Mouse (Mus musculus) heart, adult 10 weeks (tissue): ENCODE results near the gene Olfr704. TPM values are rescaled to one million over a fixed set of nuclear protein-coding genes. Genes with fewer than 3 reads are reported as not detected.

Experiments
- polyA plus RNA-seq: library from polyadenylated mRNA; stranded (reverse); fragments of 350-450 nt; fragmentation: Illumina TruSeq; extraction: RNeasy Lipid Tissue Mini Kit (QIAGEN cat#74804); gene quantifications from one replicate; pipeline ENCODE4 v1.2.3, GENCODE M21; 2014; ENCODE audit warnings: low read depth, low replicate concordance

Olfr704 gene
- polyA plus RNA-seq, result not detected

GRCm38 (mm10) chr7:106862885-106863284, at the start of gene Olfr704:
Gene Olfr704, plus strand, starts transcription at chr7:106863185.

DNA sequence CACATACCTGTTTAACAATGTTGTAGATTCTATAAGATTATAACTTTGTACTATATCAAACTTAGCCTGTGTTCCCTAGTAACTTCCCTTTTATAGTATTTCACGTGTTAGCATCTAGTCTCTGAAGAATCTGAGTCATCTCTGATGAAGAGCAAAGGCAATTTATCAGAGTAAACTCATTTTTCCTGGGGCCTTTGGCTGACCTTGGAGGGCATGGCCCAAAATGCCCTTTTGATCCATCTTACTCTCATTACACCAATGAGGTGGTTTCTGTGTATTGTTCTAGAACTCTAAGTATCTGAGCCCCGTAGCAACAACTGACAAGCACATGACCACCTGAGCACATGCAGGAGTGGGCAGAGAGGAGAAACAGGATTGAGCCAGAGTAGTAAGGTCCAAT, 49.2 kb upstream of the Olfr704 start, which contains the start of gene Olfr701:
TSS of gene Olfr701 (plus strand) at position 301 of the 400 bp plus-strand sequence.

DNA sequence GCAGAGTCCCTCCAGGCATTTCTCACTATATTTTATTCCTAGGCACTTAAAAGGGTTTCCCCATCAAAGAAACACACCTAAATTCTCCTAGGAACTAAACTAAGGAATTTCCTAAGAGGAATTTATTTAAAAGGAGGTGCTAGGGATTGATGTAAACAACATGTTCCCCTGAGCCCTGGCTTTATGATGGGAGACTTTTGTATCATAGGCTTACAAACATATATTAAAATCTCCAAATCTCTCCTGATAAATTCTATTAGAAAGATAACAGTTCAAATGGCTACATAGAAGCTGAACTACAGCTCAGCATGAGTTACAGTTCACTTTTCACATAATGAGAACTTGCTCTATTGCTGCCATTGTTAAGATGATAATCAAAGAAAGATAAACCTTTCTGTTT, 29.2 kb upstream of the Olfr704 start, which contains the start of gene Olfr702:
TSS of gene Olfr702 (minus strand) at position 101 of the 400 bp plus-strand sequence.

DNA sequence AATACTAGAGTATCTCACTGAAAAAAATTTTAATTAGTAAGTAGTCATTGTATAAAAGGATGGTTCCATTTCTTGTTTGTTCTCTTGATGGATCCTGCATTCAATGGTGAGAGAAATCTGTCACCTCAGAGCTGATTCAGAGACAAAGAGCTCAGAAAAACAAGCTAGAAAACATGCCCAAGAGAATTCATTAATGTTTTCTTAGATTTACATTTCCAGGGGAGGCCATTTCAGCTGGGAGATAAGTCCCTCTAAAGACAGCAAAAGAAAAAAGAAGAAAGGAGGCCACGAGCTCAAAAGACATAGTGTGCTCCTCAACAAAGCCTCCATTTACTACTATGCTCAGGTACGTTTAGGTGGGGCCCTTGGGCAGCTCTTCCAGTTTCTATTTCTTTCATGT, 19.9 kb upstream of the Olfr704 start, which contains the start of gene Olfr703:
TSS of gene Olfr703 (plus strand) at position 301 of the 400 bp plus-strand sequence.

DNA sequence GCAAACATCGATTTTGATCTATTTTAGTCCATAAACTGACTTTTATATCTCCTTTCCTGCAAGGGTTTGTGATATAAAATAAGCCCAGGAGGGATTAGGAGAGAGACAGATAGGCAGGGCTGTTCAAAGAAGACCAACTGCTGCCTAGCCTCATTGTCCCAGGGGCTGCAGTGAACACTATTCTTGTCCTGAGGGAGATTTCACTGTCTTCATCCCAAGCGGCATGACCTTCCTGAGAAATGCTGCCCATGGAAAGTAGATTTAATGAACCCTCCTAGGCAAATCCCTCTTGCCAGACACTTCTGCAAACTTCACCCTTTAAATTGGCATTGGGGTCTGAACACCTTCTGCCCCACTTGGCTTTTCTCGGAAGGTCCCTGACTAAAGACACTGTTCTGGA, 13.8 kb downstream of the Olfr704 start, which contains the start of gene Olfr705:
TSS of gene Olfr705 (minus strand) at position 101 of the 400 bp plus-strand sequence.

DNA sequence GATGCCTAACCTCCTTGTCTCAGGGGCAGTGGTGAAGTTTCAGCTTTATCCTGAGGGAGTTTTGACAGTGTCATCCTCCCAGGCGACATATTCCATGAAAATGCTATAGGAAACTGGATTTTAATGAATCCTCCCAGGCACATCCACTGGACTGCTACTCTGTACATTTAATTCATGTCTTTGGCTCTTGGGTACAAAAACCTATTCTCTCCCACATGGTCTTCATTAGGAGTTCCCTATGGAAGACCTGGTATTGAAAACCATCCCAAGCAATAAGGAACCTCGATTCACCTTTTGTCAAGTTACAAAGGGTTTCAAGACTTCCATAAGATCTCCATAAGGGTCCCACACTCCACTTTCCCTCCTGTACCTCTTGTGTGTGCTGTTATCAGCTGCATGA, 25.1 kb downstream of the Olfr704 start, which contains the start of gene Olfr706:
TSS of gene Olfr706 (minus strand) at position 101 of the 400 bp plus-strand sequence.

GRCm38 (mm10) chr7:106901141-106901540, 38.2 kb downstream of the Olfr704 start, which contains the start of gene Olfr707:
Gene Olfr707, minus strand, starts transcription at chr7:106901241.

GRCm38 (mm10) chr7:106907676-106908075, 44.7 kb downstream of the Olfr704 start, which contains the start of gene Olfr1532-ps1:
Gene Olfr1532-ps1, plus strand, starts transcription at chr7:106908001.

Other genes with a start within 250 kb of the Olfr704 start
- gene Olfr693, start 182.6 kb upstream of the Olfr704 start, polyA plus RNA-seq, result not detected
- not detected for gene Olfr694, start 171.4 kb upstream of the Olfr704 start, polyA plus RNA-seq
- not detected for gene Olfr695, start 146.8 kb upstream of the Olfr704 start, polyA plus RNA-seq
- not detected for gene Olfr697, start 120.7 kb upstream of the Olfr704 start, polyA plus RNA-seq
- gene Olfr698, start 107.8 kb upstream of the Olfr704 start, polyA plus RNA-seq, result not detected
- not detected for gene Olfr699, start 70.0 kb upstream of the Olfr704 start, polyA plus RNA-seq
- not detected for gene Olfr700, start 54.4 kb upstream of the Olfr704 start, polyA plus RNA-seq
- not detected for gene Olfr701, start 49.1 kb upstream of the Olfr704 start, polyA plus RNA-seq
- gene Olfr702, start 29.3 kb upstream of the Olfr704 start, polyA plus RNA-seq, result not detected
- not detected for gene Olfr703, start 19.8 kb upstream of the Olfr704 start, polyA plus RNA-seq
- gene Olfr705, start 13.7 kb downstream of the Olfr704 start, polyA plus RNA-seq, result not detected
- gene Olfr706, start 25.0 kb downstream of the Olfr704 start, polyA plus RNA-seq, result not detected
- not detected for gene Olfr707, start 38.1 kb downstream of the Olfr704 start, polyA plus RNA-seq
- gene Olfr1532-ps1, start 44.8 kb downstream of the Olfr704 start, polyA plus RNA-seq, result not detected
- not detected for gene Olfr709-ps1, start 69.0 kb downstream of the Olfr704 start, polyA plus RNA-seq
- not detected for gene Olfr710, start 85.1 kb downstream of the Olfr704 start, polyA plus RNA-seq
- gene Olfr6, start 100.8 kb downstream of the Olfr704 start, polyA plus RNA-seq, result not detected
- not detected for gene Olfr711, start 112.3 kb downstream of the Olfr704 start, polyA plus RNA-seq
- not detected for gene Olfr2, start 142.9 kb downstream of the Olfr704 start, polyA plus RNA-seq
- gene Olfr713, start 168.0 kb downstream of the Olfr704 start, polyA plus RNA-seq, result not detected
- not detected for gene Olfr714, start 207.8 kb downstream of the Olfr704 start, polyA plus RNA-seq
- gene Olfr17, start 230.0 kb downstream of the Olfr704 start, polyA plus RNA-seq, result not detected
- gene Olfr715b, start 247.2 kb downstream of the Olfr704 start, polyA plus RNA-seq, result not detected